Mouse (Mus musculus) liver, embryonic 15.5 days (tissue): ENCODE data around the gene Tns3. TPM values are rescaled to one million over a fixed set of nuclear protein-coding genes. Genes with fewer than 3 reads are reported as not detected.
"Not testable (repeated sequence)": the region's sequence is repeated elsewhere in the genome, so short reads cannot be mapped to it uniquely, and the experiment has no call there.

ENCODE experiments used
- ATAC-seq: fragments of 200-750 bp; cut with Nextera tagmentation; 2 replicates; pipeline ENCODE4 v1.8.0; 2017; ENCODE audit warnings: moderate number of reproducible peaks, mild to moderate bottlenecking, moderate library complexity; ENCODE audit not compliant: insufficient read depth
- H3K27ac ChIP-seq: fragments of 300-500 bp; sonication (generic); replicated peaks from 2 replicates; pipeline ENCODE4 v1.5.1; 2015; ENCODE audit warnings: mild to moderate bottlenecking, inconsistent platforms
- H3K27me3 ChIP-seq: fragments of 300-500 bp; sonication (generic); 2 replicates; pipeline ENCODE4 v1.6.1; 2015; ENCODE audit warnings: mild to moderate bottlenecking, inconsistent platforms
- H3K36me3 ChIP-seq: fragments of 300-500 bp; sonication (generic); replicated peaks from 2 replicates; pipeline ENCODE4 v1.6.1; 2015; ENCODE audit warnings: moderate library complexity, mild to moderate bottlenecking, inconsistent platforms
- H3K4me1 ChIP-seq: fragments of 300-500 bp; sonication (generic); replicated peaks from 2 replicates; pipeline ENCODE4 v1.6.1; 2015; ENCODE audit warnings: inconsistent platforms
- H3K4me2 ChIP-seq: fragments of 300-500 bp; sonication (generic); 2 replicates; pipeline ENCODE4 v1.6.1; 2015; ENCODE audit warnings: moderate library complexity, mild to moderate bottlenecking, inconsistent platforms
- H3K4me3 ChIP-seq: fragments of 300-500 bp; sonication (generic); replicated peaks from 2 replicates; pipeline ENCODE4 v1.5.1; 2015; ENCODE audit warnings: mild to moderate bottlenecking, inconsistent platforms
- H3K9ac ChIP-seq: fragments of 300-500 bp; sonication (generic); 2 replicates; pipeline ENCODE4 v1.6.1; 2015; ENCODE audit warnings: moderate library complexity, mild to moderate bottlenecking, inconsistent platforms
- H3K9me3 ChIP-seq: fragments of 300-500 bp; sonication (generic); replicated peaks from 2 replicates; pipeline ENCODE4 v1.6.1; 2016; ENCODE audit warnings: inconsistent platforms
- WGBS: fragments of 180-500 bp; shearing (Covaris S2); methylation state at CpG from one replicate; pipeline ENCODE4 v1.1.7; 2015; ENCODE audit warnings: mixed read lengths; ENCODE audit not compliant: insufficient replicate concordance; 5-methylcytosine and 5-hydroxymethylcytosine counted together
- polyA plus RNA-seq: library from polyadenylated mRNA; unstranded; fragments of >200 nt; fragmentation: Nextera tagmentation; extraction: Ambion mirVana; gene quantifications from 2 replicates; pipeline ENCODE4 v1.2.1, GENCODE M21; 2015

Gene Tns3
- polyA plus RNA-seq, 1 experiment from 2014 or later = 3.4 TPM

- no peaks in the 10 kb centered on the region for H3K9me3 ChIP-seq
- no peaks in the 10 kb centered on the region for H3K36me3 ChIP-seq
- no peak overlapping the region for H3K9ac ChIP-seq
- no peak overlapping the region for H3K27ac ChIP-seq
- no peak for ATAC-seq
- H3K4me2 ChIP-seq = no peak overlapping the region
- H3K27me3 ChIP-seq = peaks cover 17% of the 10 kb centered on the region
- peaks cover 22% of the 10 kb centered on the region for H3K4me1 ChIP-seq
- WGBS = 66% methylated on average over 5 of the region's 5 CpGs
- no peak overlapping the region for H3K4me3 ChIP-seq
Observed at GRCm38 (mm10) chr11:8629326-8629725, 35.0 kb downstream of the Tns3 start.

GRCm38 (mm10) chr11:8628846-8629253 lies 35.5 kb downstream of the Tns3 start:
- no peak overlapping the region for H3K27ac ChIP-seq
- ATAC-seq = no peak
- H3K4me1 ChIP-seq = peaks cover 23% of the 10 kb centered on the region
- H3K4me2 ChIP-seq = peak overlapping the region; percentile 48
- no peak overlapping the region for H3K9ac ChIP-seq
- 27% methylated on average over 10 of the region's 10 CpGs for WGBS
- H3K9me3 ChIP-seq = no peaks in the 10 kb centered on the region
- peaks cover 22% of the 10 kb centered on the region for H3K27me3 ChIP-seq
- no peaks in the 10 kb centered on the region for H3K36me3 ChIP-seq
- H3K4me3 ChIP-seq = 0 out of 2 replicates have a peak overlapping the region, but pooled peaks have one; percentile 12

GRCm38 (mm10) chr11:8627156-8627555 lies 37.2 kb downstream of the Tns3 start:
- H3K36me3 ChIP-seq = no peaks in the 10 kb centered on the region
- H3K27ac ChIP-seq = no peak overlapping the region
- no peak for ATAC-seq
- no peak overlapping the region for H3K9ac ChIP-seq
- H3K27me3 ChIP-seq = peaks cover 36% of the 10 kb centered on the region
- no peak overlapping the region for H3K4me2 ChIP-seq
- WGBS = 74% methylated on average over 6 of the region's 6 CpGs
- H3K9me3 ChIP-seq = no peaks in the 10 kb centered on the region
- H3K4me3 ChIP-seq = no peak overlapping the region
- H3K4me1 ChIP-seq = peaks cover 23% of the 10 kb centered on the region

GRCm38 (mm10) chr11:8626715-8627114 lies 37.6 kb downstream of the Tns3 start:
- H3K9ac ChIP-seq = no peak overlapping the region
- H3K4me1 ChIP-seq = peaks cover 23% of the 10 kb centered on the region
- WGBS = 65% methylated on average over 6 of the region's 6 CpGs
- H3K27me3 ChIP-seq = peaks cover 40% of the 10 kb centered on the region
- no peak overlapping the region for H3K4me2 ChIP-seq
- H3K9me3 ChIP-seq = no peaks in the 10 kb centered on the region
- H3K4me3 ChIP-seq = no peak overlapping the region
- ATAC-seq = no peak
- H3K36me3 ChIP-seq = no peaks in the 10 kb centered on the region
- no peak overlapping the region for H3K27ac ChIP-seq

- Histone ChIP-seq H3K27me3 (peaks cover 42% of the 10 kb centered on the region), H3K4me1 (peaks cover 23% of the 10 kb centered on the region), H3K9ac (no peak overlapping the region), H3K9me3 (no peaks in the 10 kb centered on the region), H3K27ac (no peak overlapping the region), H3K36me3 (no peaks in the 10 kb centered on the region), H3K4me2 (no peak overlapping the region), H3K4me3 (no peak overlapping the region)
- WGBS = 67% methylated on average over 10 of the region's 10 CpGs
- ATAC-seq = no peak
Observed at GRCm38 (mm10) chr11:8625915-8626604, 38.3 kb downstream of the Tns3 start.

- no peak for ATAC-seq
- Histone ChIP-seq H3K9me3 (no peaks in the 10 kb centered on the region), H3K9ac (no peak overlapping the region), H3K36me3 (no peaks in the 10 kb centered on the region), H3K27me3 (peaks cover 42% of the 10 kb centered on the region), H3K4me2 (no peak overlapping the region), H3K4me1 (peaks cover 23% of the 10 kb centered on the region), H3K4me3 (no peak overlapping the region), H3K27ac (no peak overlapping the region)
- 63% methylated on average over 6 of the region's 6 CpGs for WGBS
Observed at GRCm38 (mm10) chr11:8625451-8625850, 38.9 kb downstream of the Tns3 start.

- WGBS = 2% methylated on average over 74 of the region's 74 CpGs
- H3K27me3 ChIP-seq = peaks cover 42% of the 10 kb centered on the region
- no peak overlapping the region for H3K9ac ChIP-seq
- H3K27ac ChIP-seq = no peak overlapping the region
- ATAC-seq = peak; percentile 30
- no peaks in the 10 kb centered on the region for H3K9me3 ChIP-seq
- H3K4me1 ChIP-seq = peaks cover 18% of the 10 kb centered on the region
- peak overlapping the region; percentile 56 for H3K4me3 ChIP-seq
- no peaks in the 10 kb centered on the region for H3K36me3 ChIP-seq
- H3K4me2 ChIP-seq = peak overlapping the region; percentile 77
Observed at GRCm38 (mm10) chr11:8624179-8624886, 40.0 kb downstream of the Tns3 start.

- H3K27me3 ChIP-seq = peaks cover 42% of the 10 kb centered on the region
- no peaks in the 10 kb centered on the region for H3K9me3 ChIP-seq
- no peak for ATAC-seq
- no peaks in the 10 kb centered on the region for H3K36me3 ChIP-seq
- peak overlapping the region; percentile 77 for H3K4me2 ChIP-seq
- 0 out of 2 replicates have a peak, but pooled peaks cover 13% of the 10 kb centered on the region for H3K4me1 ChIP-seq
- no peak overlapping the region for H3K9ac ChIP-seq
- 9% methylated on average over 20 of the region's 20 CpGs for WGBS
- H3K27ac ChIP-seq = no peak overlapping the region
- H3K4me3 ChIP-seq = peak overlapping the region; percentile 56
Observed at GRCm38 (mm10) chr11:8623852-8624178, 40.5 kb downstream of the Tns3 start.

GRCm38 (mm10) chr11:8622668-8623067 lies 41.7 kb downstream of the Tns3 start:
- no peak overlapping the region for H3K4me2 ChIP-seq

GRCm38 (mm10) chr11:8619111-8619510 lies 45.2 kb downstream of the Tns3 start:
- ATAC-seq, H3K9ac ChIP-seq, H3K36me3 ChIP-seq, H3K27ac ChIP-seq, H3K4me3 ChIP-seq, H3K4me1 ChIP-seq, H3K9me3 ChIP-seq, H3K4me2 ChIP-seq: not testable (repeated sequence)
- H3K27me3 ChIP-seq = peaks cover 23% of the 10 kb centered on the region
- 63% methylated on average over 6 of the region's 7 CpGs for WGBS

More at GRCm38 (mm10) chr11:8622668-8623067, 41.7 kb downstream of the Tns3 start:
- Histone ChIP-seq H3K4me1 (0 out of 2 replicates have a peak, but pooled peaks cover 13% of the 10 kb centered on the region), H3K27me3 (peaks cover 42% of the 10 kb centered on the region), H3K27ac (no peak overlapping the region), H3K9ac (no peak overlapping the region), H3K9me3 (no peaks in the 10 kb centered on the region), H3K36me3 (no peaks in the 10 kb centered on the region), H3K4me3 (no peak overlapping the region)
- 59% methylated on average over 6 of the region's 6 CpGs for WGBS
- ATAC-seq = no peak

GRCm38 (mm10) chr11:8618301-8618700 lies 46.0 kb downstream of the Tns3 start:
- Histone ChIP-seq H3K4me2 (no peak overlapping the region), H3K27ac (no peak overlapping the region), H3K9ac (no peak overlapping the region), H3K4me1 (0 out of 2 replicates have a peak, but pooled peaks cover 2% of the 10 kb centered on the region), H3K27me3 (peaks cover 15% of the 10 kb centered on the region; the same call in 1 of the 2 replicates), H3K9me3 (no peaks in the 10 kb centered on the region), H3K36me3 (no peaks in the 10 kb centered on the region), H3K4me3 (no peak overlapping the region)
- no peak for ATAC-seq
- 45% methylated on average over 10 of the region's 10 CpGs for WGBS
